Mouse (Mus musculus) embryonic facial prominence, embryonic 10.5 days (tissue): ENCODE data around the gene Sept9. TPM values are rescaled to one million over a fixed set of nuclear protein-coding genes. Genes with fewer than 3 reads are reported as not detected.

ENCODE experiments used
- DNase-seq: peaks from one replicate; pipeline ENCODE4 v3.0.0-alpha.2; 2017; ENCODE audit warnings: low spot score
- H3K27ac ChIP-seq: fragments of 300-500 bp; sonication (generic); replicated peaks from 2 replicates; pipeline ENCODE4 v1.5.1; 2016; ENCODE audit warnings: mild to moderate bottlenecking
- H3K27me3 ChIP-seq: fragments of 300-500 bp; sonication (generic); replicated peaks from 2 replicates; pipeline ENCODE4 v1.6.1; 2016; ENCODE audit warnings: low read depth, mild to moderate bottlenecking; ENCODE audit not compliant: poor library complexity, severe bottlenecking
- H3K36me3 ChIP-seq: fragments of 300-500 bp; sonication (generic); replicated peaks from 2 replicates; pipeline ENCODE4 v1.6.1; 2016; ENCODE audit warnings: mild to moderate bottlenecking, moderate library complexity
- H3K4me1 ChIP-seq: fragments of 300-500 bp; sonication (generic); 2 replicates; pipeline ENCODE4 v1.6.1; 2016
- H3K4me3 ChIP-seq: fragments of 300-500 bp; sonication (generic); 2 replicates; pipeline ENCODE4 v1.5.1; 2016; ENCODE audit warnings: mild to moderate bottlenecking, moderate library complexity
- H3K9me3 ChIP-seq: fragments of 300-500 bp; sonication (generic); 2 replicates; pipeline ENCODE4 v1.6.1; 2016; ENCODE audit warnings: mild to moderate bottlenecking
- WGBS: fragments of 180-500 bp; shearing (Covaris S2); methylation state at CpG from one replicate; pipeline ENCODE4 v1.1.7; 2016; 5-methylcytosine and 5-hydroxymethylcytosine counted together
- polyA plus RNA-seq: library from polyadenylated mRNA; unstranded; fragments of >200 nt; fragmentation: Nextera tagmentation; extraction: Ambion mirVana; gene quantifications from 2 replicates; pipeline ENCODE4 v1.2.1, GENCODE M21; 2016

The Sept9 gene
- polyA plus RNA-seq, 1 experiment from 2014 or later: 255 TPM

DNA sequence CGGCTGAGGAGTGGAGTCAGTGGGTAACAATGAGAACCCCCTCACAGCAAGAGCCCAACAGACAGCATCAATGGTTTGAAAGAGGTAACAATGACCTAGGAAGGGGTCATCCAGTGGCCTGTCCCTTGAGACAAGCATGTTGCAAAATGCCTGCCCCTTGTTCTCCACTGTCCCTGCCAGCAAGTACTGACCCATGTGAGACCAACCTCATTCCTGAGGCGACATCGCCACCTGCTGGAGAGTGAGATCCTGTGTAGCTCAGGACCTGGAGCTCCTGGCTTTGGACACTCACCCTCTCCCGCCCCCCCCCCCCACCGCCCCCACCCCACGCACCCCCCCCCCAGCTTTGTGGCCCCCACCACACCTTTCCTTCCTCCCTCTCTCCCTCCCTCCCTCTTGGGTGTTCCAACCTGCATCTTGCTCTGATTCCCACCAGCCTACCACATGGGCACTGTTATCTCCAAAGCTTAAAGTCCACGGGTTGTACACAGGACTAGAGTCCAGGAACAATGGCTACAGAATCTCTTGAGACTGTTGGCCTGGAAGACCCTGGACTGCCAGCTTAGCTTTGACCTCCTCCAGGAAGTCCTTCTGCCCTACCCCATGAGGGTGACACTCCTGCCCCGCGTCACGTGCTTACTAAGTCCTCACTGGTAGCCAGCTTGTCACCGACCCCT is 22.0 kb upstream of the Sept9 start:
- Histone ChIP-seq H3K36me3 (no peaks in the 10 kb centered on the region), H3K4me1 (peaks cover 34% of the 10 kb centered on the region), H3K27me3 (no peaks in the 10 kb centered on the region), H3K9me3 (peaks cover 25% of the 10 kb centered on the region), H3K27ac (peak overlapping the region; percentile 36; the same call in 1 of the 2 replicates), H3K4me3 (no peak overlapping the region)
- 48% methylated on average over 10 of the region's 11 CpGs for WGBS
- peak; percentile 87 for DNase-seq

DNA sequence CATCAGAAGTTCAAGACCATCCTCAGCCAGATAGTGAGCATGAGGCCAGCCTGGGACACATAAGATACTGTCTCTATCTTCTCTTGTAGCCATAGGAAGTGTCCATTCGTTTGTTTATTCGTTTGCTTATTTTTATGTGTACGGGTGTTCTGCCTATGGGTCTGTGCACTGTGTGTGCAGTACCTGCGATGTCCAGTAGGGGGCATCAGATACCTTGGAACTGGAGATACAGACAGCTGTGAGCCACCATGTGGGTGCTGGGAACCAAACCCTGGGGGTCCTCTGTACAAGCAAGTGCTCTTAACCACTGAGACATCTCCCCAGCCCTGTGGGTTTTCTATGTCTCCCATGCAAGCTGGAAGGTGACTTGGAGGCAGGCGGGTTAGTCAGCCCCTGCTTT is 19.6 kb upstream of the Sept9 start:
- H3K36me3 ChIP-seq: no peaks in the 10 kb centered on the region
- H3K27ac ChIP-seq: no peak overlapping the region
- H3K27me3 ChIP-seq: no peaks in the 10 kb centered on the region
- H3K4me3 ChIP-seq: no peak overlapping the region
- H3K9me3 ChIP-seq: peaks cover 25% of the 10 kb centered on the region
- peaks cover 18% of the 10 kb centered on the region for H3K4me1 ChIP-seq
- DNase-seq: no peak
- 86% methylated on average over 5 of the region's 5 CpGs for WGBS

DNA sequence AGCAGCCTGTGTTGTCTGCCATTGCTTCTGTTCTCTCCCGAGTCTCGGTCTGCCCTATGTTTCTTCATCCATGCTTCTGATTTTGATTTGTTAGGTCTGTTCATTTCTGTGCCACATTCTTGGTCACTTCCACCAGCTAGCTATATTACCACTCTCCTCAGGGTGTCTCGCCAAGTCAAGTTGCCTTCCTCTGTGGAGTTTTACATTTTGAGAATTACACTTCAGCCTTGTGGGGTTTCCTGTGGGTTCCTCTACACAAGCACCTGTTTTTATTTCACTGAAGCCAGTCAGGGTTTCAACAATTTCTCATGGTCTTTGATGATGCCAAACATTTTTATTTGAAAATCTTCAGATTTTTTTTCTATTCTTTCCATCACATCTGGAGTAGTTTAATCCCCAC is 16.7 kb upstream of the Sept9 start:
- WGBS: 83% methylated on average over 3 of the region's 3 CpGs
- no peak for DNase-seq
- no peaks in the 10 kb centered on the region for H3K27me3 ChIP-seq
- no peak overlapping the region for H3K4me3 ChIP-seq
- peaks cover 25% of the 10 kb centered on the region for H3K9me3 ChIP-seq
- no peak overlapping the region for H3K27ac ChIP-seq
- H3K36me3 ChIP-seq: no peaks in the 10 kb centered on the region
- peaks cover 5% of the 10 kb centered on the region for H3K4me1 ChIP-seq

DNA sequence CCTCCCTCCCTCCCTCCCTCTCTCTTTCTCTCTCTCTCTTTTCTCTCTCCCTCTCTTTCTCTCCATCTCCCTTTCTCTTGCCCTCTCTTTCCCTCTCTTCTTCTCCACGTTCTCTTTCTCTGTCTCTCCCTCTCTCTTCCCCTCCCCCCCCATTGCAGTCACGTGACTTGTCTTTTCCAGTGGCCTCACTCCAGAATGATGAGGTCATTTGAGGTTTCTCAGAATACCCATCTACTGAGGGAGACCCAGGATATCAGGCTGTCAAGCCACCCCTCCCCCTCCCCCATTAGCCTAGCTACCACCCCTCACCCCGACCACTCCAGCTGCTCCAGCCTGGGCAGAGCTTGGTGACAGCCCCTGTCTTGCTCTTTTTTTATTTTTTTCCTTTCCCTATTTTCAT is 16.2 kb upstream of the Sept9 start:
- WGBS: 75% methylated on average over 3 of the region's 3 CpGs
- DNase-seq: no peak
- no peaks in the 10 kb centered on the region for H3K36me3 ChIP-seq
- H3K4me3 ChIP-seq: no peak overlapping the region
- H3K27me3 ChIP-seq: no peaks in the 10 kb centered on the region
- H3K27ac ChIP-seq: no peak overlapping the region
- peaks cover 5% of the 10 kb centered on the region for H3K4me1 ChIP-seq
- H3K9me3 ChIP-seq: peaks cover 25% of the 10 kb centered on the region

DNA sequence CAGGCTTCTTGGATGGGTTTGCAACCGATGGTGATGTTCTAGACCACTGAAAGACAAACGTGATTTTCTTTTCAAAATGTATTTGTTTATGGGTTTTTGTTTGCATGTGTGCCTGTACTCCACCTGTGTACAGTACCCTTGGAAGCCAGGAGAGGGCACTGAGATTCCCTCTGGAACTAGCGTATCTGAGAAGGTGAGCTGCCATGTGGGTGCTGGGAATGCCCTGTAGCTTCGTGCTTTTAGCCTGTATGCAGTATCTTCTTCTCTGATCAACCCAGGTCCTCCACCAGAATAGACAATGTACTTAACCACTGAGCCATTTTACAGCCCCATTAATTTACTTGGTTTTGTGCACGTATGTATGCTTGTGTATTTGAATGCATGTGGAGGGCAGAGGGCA is 15.6 kb upstream of the Sept9 start:
- H3K4me3 ChIP-seq: no peak overlapping the region
- WGBS: 84% methylated on average over 5 of the region's 5 CpGs

DNA sequence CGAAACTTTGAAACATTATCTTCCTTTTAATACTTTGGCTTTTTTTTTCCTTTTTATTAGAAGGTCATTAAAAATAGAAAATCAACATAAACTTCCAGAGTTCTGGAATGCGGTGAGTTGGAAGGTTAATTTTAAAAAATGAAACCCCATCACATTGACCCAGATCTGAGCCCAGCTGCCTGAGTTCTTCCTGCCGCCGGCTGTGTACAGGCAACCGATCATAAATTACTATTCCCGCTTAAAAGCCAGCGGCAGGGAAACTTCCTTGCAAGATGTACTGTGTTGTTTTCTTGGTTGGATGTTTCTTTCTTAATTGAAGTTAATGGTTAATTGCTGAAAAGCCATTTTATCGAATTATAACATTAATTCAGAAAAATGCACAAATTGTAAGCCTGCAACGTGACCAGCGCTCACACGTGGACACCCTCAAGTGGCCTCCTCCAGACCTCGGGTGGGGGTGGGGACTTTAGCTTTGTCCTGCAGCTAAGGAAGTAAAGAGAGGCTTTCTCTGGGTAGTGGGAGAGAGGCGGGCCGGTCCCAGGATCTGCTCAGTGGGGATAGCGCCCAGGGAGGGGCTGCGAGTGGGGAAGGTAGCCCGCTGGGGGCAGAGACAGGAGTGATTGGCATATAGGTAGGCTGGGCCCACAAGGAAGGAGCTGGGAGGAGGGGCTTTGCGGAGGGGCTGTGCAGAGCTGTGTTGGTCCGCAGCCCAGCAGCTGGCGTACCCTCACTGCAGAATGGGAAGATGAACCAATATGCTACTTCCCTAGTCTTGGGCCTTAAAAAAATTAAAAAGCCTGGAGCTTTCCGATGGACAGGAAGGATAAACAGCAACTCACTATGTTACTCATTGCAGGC is 14.2 kb upstream of the Sept9 start:
- H3K4me3 ChIP-seq: no peak overlapping the region
- peaks cover 19% of the 10 kb centered on the region for H3K9me3 ChIP-seq
- no peaks in the 10 kb centered on the region for H3K27me3 ChIP-seq
- peaks cover 5% of the 10 kb centered on the region for H3K4me1 ChIP-seq
- peak overlapping the region; percentile 72 for H3K27ac ChIP-seq
- WGBS: 64% methylated on average over 21 of the region's 21 CpGs
- H3K36me3 ChIP-seq: no peaks in the 10 kb centered on the region
- DNase-seq: peak; percentile 21

More for the DNA sequence above, 15.6 kb upstream of the Sept9 start:
- peaks cover 25% of the 10 kb centered on the region for H3K9me3 ChIP-seq
- no peaks in the 10 kb centered on the region for H3K36me3 ChIP-seq
- no peaks in the 10 kb centered on the region for H3K27me3 ChIP-seq
- no peak for DNase-seq
- no peak overlapping the region for H3K27ac ChIP-seq
- peaks cover 5% of the 10 kb centered on the region for H3K4me1 ChIP-seq

DNA sequence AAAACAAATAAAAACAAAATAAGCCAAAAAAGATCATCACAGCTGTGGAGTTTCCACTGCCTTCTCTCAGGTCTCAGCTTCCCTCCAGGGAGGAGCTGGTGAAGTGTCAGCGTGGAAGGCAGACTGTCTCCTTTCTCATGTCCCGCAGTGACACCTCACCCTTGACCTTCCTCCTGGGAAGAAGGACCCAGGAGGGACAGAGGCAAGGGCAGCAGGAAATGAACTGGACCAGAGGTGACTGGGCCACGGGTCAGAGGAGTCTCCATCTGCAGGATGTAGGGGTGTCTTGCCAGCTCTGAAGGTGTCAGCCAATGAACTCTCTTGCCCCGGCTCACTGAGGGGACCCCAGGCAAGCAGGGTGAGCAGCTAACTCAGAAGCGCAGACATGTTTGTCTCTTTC is 7.9 kb upstream of the Sept9 start:
- DNase-seq: no peak
- WGBS: 49% methylated on average over 5 of the region's 5 CpGs
- Histone ChIP-seq H3K4me1 (0 out of 2 replicates have a peak, but pooled peaks cover 4% of the 10 kb centered on the region), H3K9me3 (no peaks in the 10 kb centered on the region), H3K4me3 (no peak overlapping the region), H3K36me3 (no peaks in the 10 kb centered on the region), H3K27ac (no peak overlapping the region), H3K27me3 (peaks cover 12% of the 10 kb centered on the region)

DNA sequence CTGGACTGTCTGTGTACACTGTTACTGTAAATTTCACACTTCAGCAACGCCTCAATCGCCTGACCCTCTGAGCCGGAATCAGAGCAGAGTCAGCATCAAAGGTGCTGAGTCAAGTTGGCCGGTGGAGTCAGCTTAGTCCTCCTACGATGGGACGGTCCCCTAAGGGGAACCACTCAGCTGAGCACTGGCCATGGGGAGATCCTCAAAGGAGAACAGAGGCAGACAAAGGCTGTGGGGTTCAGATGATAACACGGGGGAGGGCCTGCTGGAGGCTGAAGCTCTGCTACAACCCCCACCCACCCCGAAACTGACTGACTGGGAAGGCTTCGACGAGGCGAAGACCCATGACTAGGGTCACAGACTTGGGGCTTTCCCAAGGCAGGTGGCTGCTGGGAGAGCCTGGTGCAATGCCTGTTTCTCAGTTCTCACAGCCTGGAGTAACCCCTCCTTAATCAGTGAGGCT is 5.0 kb upstream of the Sept9 start:
- Histone ChIP-seq H3K9me3 (no peaks in the 10 kb centered on the region), H3K4me1 (peaks cover 9% of the 10 kb centered on the region), H3K27me3 (peaks cover 41% of the 10 kb centered on the region), H3K4me3 (no peak overlapping the region), H3K36me3 (no peaks in the 10 kb centered on the region), H3K27ac (no peak overlapping the region)
- 78% methylated on average over 11 of the region's 11 CpGs for WGBS
- no peak for DNase-seq

DNA sequence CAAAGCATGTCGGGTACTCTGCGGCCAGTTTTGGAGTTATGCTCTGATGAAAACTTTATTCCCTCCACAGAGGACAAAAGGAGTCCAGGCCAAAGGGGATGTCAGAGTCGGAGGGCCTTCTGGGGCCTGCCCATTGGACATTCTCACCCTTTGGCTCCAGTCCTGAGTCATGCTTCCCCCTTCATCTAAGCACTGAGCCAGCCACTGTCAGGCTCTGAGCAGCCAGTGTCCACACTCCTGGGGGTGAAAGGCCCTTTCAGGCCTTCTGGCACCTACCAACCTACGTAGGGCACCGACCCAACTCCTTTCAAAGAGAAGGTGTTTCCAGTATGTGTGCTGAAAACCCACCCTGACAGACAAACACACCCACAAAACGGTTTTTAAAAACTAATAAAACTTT is 3.8 kb upstream of the Sept9 start:
- Histone ChIP-seq H3K36me3 (no peaks in the 10 kb centered on the region), H3K4me3 (no peak overlapping the region), H3K27me3 (peaks cover 52% of the 10 kb centered on the region), H3K27ac (no peak overlapping the region), H3K4me1 (peaks cover 15% of the 10 kb centered on the region), H3K9me3 (no peaks in the 10 kb centered on the region)
- DNase-seq: no peak
- WGBS: 92% methylated on average over 6 of the region's 6 CpGs

DNA sequence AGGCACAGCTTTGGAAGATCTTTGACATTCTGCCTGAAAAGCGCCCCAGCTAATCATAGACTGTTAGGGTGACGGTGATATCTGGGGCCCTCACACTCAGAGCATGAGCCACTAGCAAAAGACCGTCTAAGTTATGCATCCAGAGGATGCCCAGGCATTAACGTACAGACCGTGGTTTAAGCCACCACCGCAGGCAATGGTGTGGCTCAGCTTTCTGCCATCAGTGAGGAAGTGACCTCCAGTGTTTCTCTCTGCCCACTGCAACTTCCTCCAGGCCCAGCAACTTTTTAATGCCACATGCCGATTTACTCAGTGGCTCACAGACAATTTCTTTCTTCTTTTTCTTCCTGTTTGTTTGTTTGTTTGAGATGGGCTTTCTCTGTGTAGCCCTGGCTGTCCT is 2.8 kb upstream of the Sept9 start:
- Histone ChIP-seq H3K9me3 (no peaks in the 10 kb centered on the region), H3K27me3 (peaks cover 63% of the 10 kb centered on the region), H3K4me3 (no peak overlapping the region), H3K36me3 (no peaks in the 10 kb centered on the region), H3K27ac (no peak overlapping the region), H3K4me1 (peaks cover 16% of the 10 kb centered on the region)
- 89% methylated on average over 7 of the region's 7 CpGs for WGBS
- DNase-seq: no peak

DNA sequence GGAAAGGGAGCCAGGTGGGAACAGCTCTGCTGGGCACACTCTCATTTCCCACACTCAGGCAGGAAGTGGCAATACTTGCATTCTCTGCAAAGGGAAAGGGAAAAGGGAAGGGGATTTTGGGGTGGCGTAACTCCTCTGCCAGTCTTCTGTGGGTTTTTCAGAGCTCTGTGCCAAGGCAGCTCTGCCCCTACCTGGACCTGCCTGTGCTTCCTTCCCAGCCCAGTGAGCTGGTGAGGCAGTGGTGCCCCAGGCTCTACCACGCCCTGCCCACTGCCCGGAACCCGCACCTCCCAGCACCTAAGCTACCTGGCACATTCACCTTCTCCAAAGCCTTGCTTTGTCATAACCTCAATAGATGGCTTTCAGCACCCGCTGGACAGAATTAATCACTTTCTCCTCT is 1.3 kb upstream of the Sept9 start:
- WGBS: 92% methylated on average over 5 of the region's 5 CpGs
- no peak for DNase-seq
- no peak overlapping the region for H3K27ac ChIP-seq
- peaks cover 77% of the 10 kb centered on the region for H3K27me3 ChIP-seq
- H3K4me1 ChIP-seq: peaks cover 28% of the 10 kb centered on the region
- no peaks in the 10 kb centered on the region for H3K36me3 ChIP-seq
- no peaks in the 10 kb centered on the region for H3K9me3 ChIP-seq
- no peak overlapping the region for H3K4me3 ChIP-seq

DNA sequence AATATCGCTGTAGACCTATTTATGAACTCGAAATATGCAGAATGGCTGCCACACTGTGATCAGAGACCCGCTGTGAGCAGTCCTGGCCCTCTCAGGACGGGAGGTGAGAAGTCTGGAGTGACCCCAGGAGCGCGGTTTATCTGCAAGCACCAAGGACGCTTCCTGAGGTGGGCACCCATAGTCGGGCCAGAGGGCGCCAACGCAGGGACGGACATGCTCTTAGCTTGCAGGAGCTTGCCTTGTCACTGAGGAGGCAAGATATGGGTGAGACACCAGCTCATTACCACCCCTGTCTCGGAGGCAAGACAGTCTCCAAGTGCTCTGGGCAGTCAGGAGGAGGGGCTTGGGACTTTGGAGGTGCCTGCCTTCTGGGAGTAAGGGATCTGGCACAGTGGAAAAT is 2.4 kb downstream of the Sept9 start:
- peaks cover 68% of the 10 kb centered on the region for H3K27me3 ChIP-seq

DNA sequence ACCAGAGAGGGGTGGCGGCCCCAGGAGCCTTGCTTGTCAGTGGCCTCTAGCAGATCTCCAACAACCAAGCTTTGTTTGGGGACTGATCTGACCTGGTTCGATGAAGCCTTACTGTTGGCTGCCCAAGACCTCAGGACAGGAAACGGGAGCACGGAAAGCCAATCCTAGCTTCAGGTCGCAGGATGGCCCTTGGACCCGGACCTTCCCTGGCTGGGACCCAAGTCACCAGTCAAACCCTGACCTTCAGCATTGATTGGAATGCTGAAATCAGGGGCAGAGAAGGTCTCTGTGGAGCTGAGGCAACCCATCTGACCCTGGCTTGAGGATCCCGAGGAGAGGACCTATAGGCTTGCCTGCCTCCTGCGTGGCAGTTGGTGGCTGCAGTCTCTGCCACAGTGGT is 5.1 kb downstream of the Sept9 start:
- H3K4me1 ChIP-seq: peaks cover 72% of the 10 kb centered on the region

More for the DNA sequence above, 2.4 kb downstream of the Sept9 start:
- 86% methylated on average over 12 of the region's 12 CpGs for WGBS
- Histone ChIP-seq H3K27ac (no peak overlapping the region), H3K4me3 (no peak overlapping the region), H3K9me3 (no peaks in the 10 kb centered on the region), H3K36me3 (no peaks in the 10 kb centered on the region), H3K4me1 (peaks cover 57% of the 10 kb centered on the region)
- DNase-seq: no peak

More for the DNA sequence above, 5.1 kb downstream of the Sept9 start:
- Histone ChIP-seq H3K27me3 (peaks cover 41% of the 10 kb centered on the region), H3K4me3 (no peak overlapping the region), H3K36me3 (no peaks in the 10 kb centered on the region), H3K9me3 (no peaks in the 10 kb centered on the region), H3K27ac (no peak overlapping the region; the same call in 1 of the 2 replicates)
- DNase-seq: no peak
- 75% methylated on average over 8 of the region's 8 CpGs for WGBS
